Mouse (Mus musculus) activated CD4-positive, CD25-positive, alpha-beta regulatory T cell, adult 9 weeks (primary cell): ENCODE data around the gene Cnot6. TPM values are rescaled to one million over a fixed set of nuclear protein-coding genes. Genes with fewer than 3 reads are reported as not detected.

Source experiments
- polyA plus RNA-seq: library from polyadenylated mRNA; unstranded; fragments of 100-300 nt; shearing (Covaris generic); gene quantifications from one replicate; pipeline ENCODE4 v1.2.1, GENCODE M21; 2017

The Cnot6 gene
- polyA plus RNA-seq, result 14.0 TPM

DNA sequence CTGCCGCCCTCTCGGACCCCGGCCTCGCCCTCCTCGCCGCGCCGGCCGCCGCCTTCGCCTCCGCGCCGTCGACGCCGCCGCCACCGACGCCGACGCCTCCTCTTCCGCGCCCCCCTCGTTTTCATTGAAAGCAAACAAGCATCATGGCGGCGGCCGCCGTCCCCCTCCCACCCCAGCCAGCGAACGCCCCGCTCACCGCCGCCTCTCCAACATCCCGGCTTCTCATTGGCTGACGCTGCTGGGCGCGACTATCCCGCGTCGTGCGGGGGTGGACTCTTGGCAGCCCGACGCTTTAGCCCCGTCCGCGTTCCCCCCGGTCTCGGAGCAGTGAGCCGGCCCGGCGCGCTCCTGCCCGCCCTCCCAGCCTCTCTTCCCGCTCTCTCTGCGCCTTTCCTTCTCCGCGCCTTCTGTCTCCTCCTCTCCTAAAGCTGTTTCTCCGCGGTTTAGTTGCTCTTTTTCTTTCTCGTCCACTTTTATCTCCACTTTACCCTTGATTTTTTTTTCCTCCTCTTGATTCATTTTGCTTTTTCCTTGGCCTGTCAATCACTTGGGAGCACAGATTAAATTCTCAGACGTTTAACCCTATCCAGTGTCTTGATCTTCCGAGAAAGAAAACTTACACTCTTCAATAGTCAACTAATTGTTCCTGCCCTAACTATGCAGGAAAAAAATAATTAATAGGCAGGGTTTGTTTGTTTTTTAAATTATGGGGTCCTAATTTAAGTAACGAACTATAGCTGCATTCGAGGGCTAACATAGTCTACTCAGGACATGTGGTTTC, at the start of gene Cnot6:
Gene Cnot6 (minus strand): TSS at position 169 of the 781 bp plus-strand sequence.

DNA sequence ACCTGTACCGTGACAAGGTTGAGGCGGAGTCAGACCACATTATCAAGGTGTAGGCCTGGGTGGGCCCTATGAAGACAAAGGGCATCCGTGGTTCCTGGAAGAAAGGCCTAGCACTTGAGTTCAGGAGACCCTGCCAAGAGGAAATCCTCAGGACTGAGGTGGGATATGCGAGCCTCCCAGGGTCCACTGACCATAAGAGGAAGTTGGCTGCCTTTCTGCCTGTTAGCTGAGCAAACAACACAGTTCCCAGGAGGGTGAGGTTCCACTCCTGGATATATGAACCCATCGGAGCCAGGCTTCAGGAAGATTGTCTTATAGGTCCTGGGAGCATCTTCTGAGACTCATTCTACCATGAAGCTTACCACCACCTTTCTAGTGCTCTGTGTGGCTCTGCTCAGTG, 49.2 kb downstream of the Cnot6 start, which contains the start of gene Scgb3a1:
Gene Scgb3a1 (plus strand): TSS at position 301 of the 400 bp plus-strand sequence.

Other genes starting within 250 kb of the Cnot6 start
- not detected for gene Olfr1386, start 247.7 kb downstream of the Cnot6 start, polyA plus RNA-seq
- 0.15 TPM for gene Olfr1385, start 223.7 kb downstream of the Cnot6 start, polyA plus RNA-seq
- not detected for gene Olfr1384, start 206.0 kb downstream of the Cnot6 start, polyA plus RNA-seq
- not detected for gene Olfr1383, start 193.1 kb downstream of the Cnot6 start, polyA plus RNA-seq
- not detected for gene Olfr1382, start 184.5 kb downstream of the Cnot6 start, polyA plus RNA-seq
- not detected for gene Olfr1381, start 169.3 kb downstream of the Cnot6 start, polyA plus RNA-seq
- not detected for gene Olfr1380, start 155.8 kb downstream of the Cnot6 start, polyA plus RNA-seq
- not detected for gene Flt4, start 103.5 kb downstream of the Cnot6 start, polyA plus RNA-seq
- not detected for gene Scgb3a1, start 49.1 kb downstream of the Cnot6 start, polyA plus RNA-seq
- 1.8 TPM for gene Gfpt2, start 81.5 kb upstream of the Cnot6 start, polyA plus RNA-seq
- 31.7 TPM for gene Mapk9, start 134.0 kb upstream of the Cnot6 start, polyA plus RNA-seq
- 0.29 TPM for gene Rasgef1c, start 189.1 kb upstream of the Cnot6 start, polyA plus RNA-seq